Mouse (Mus musculus): Measurements from ENCODE around the gene Ubtd1. TPM values are rescaled to one million over a fixed set of nuclear protein-coding genes. Genes with fewer than 3 reads are reported as not detected.

Gene Ubtd1
- total and polyA plus RNA-seq, 3 experiments = 3.4 to 5.8 (median 3.6) TPM

DNA sequence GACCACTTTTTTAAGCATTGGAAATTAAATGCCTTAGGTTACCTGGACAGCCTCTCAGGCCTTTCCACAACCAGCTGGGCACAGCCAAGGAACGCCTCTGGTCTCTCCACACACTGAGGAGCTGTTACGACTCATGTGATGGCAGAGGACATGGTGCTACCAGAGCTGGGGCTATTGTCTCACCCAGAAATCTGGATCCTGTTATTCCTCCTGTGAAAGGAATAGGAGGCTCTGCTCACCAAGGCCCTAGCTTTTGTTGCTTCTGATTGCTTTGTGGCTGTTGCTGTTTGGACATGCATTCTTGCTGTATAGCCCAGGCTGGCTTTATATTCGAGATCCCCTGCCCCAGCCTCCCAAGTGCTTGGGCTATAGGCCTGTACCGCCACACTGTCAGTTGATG, 34.7 kb downstream of the Ubtd1 start:
- dilution Hi-C loops (cut with MboI; ENCODE audit: extremely low pct_ligation_motif_present, extremely low pct_unique_long_range_greater_than_20kb, low sequenced_read_pairs) = no loop called here
- peaks cover 19 to 42% of the 10 kb centered on the region in 2 experiments; a peak in 3 of 4 replicates for H3K4me1 ChIP-seq (ENCODE audit: control insufficient read depth in 1 of 2, insufficient read depth in 2 of 2)
- DNase-seq (ENCODE audit: extremely low read depth) = no peak

DNA sequence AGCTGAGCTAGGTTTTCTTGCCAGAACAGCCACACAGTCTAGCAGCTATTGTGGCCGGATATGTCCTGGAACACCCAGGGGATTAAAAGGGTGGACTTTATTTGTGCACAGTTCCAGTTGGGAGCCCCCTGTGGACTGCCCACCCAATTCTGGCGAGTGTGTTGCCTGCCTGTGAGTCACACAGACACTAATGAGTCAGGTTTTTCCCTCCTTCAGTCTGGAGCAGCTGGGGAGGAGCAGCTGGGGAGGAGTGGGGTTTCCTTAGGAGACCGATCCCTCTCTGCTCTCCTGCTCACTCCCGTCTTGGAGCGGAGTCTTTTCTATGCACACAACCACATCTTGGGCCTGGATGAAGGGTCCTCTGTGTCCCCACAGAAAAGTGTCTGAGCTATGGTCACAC, 35.3 kb downstream of the Ubtd1 start:
- no peak overlapping the region for H3K9ac ChIP-seq (ENCODE audit: insufficient read depth, low read depth)
- no peak overlapping the region for H3K4me2 ChIP-seq (ENCODE audit: insufficient read depth, low read depth, poor library complexity, severe bottlenecking)
- dilution Hi-C loops (cut with MboI; ENCODE audit: extremely low pct_ligation_motif_present, extremely low pct_unique_long_range_greater_than_20kb, low sequenced_read_pairs) = no loop called here
- no peaks in the 10 kb centered on the region for H3K36me3 ChIP-seq (replicated peaks in 1 of 2; ENCODE audit: control insufficient read depth in 1 of 2, insufficient read depth in 1 of 2, low read length in 1 of 2)
- DNase-seq (ENCODE audit: extremely low read depth) = no peak
- in situ Hi-C loops (cut with MboI; ENCODE audit: low pct_ligation_motif_present, low pct_unique_long_range_greater_than_20kb, low sequenced_read_pairs) = no loop called here
- peaks cover 19 to 48% of the 10 kb centered on the region in 2 experiments; a peak in 3 of 4 replicates for H3K4me1 ChIP-seq (ENCODE audit: control insufficient read depth in 1 of 2, insufficient read depth in 2 of 2)
- TF ChIP-seq UBTF (IDR thresholded peaks at IDR 0.05; ENCODE audit: low read depth, low read length) = no peak
- TF ChIP-seq EP300 (IDR thresholded peaks at IDR 0.05; ENCODE audit: low read length) = no peak
- TF ChIP-seq ZNF384 (IDR thresholded peaks at IDR 0.05; ENCODE audit: low read depth, low read length) = no peak
- no peak for TF ChIP-seq NRF1 (IDR thresholded peaks at IDR 0.05; ENCODE audit: low read depth, low read length)
- no peak for TF ChIP-seq USF2 (conservative IDR thresholded peaks at IDR 0.05; ENCODE audit: low read depth, low read length)
- no peak for TF ChIP-seq BHLHE40 (IDR thresholded peaks at IDR 0.05; ENCODE audit: low read depth, low read length)
- no peak for TF ChIP-seq CHD2 (IDR thresholded peaks at IDR 0.05; ENCODE audit: low read length)
- TF ChIP-seq MAZ (IDR thresholded peaks at IDR 0.05; ENCODE audit: low read depth, low read length) = no peak
- no peak for TF ChIP-seq MEF2A (IDR thresholded peaks at IDR 0.05; ENCODE audit: borderline replicate concordance, low read depth, low read length)
- TF ChIP-seq HCFC1 (IDR thresholded peaks at IDR 0.05; ENCODE audit: low read depth, low read length) = no peak
- no peak for TF ChIP-seq SIN3A (IDR thresholded peaks at IDR 0.05; ENCODE audit: low read length)
- TF ChIP-seq GABPA (IDR thresholded peaks at IDR 0.05; ENCODE audit: insufficient replicate concordance, low read depth, low read length) = no peak
- no peak for TF ChIP-seq PAX5 (IDR thresholded peaks at IDR 0.05; ENCODE audit: low read length)
- no peaks in the 10 kb centered on the region for H3K27me3 ChIP-seq (replicated peaks)
- H3K79me2 ChIP-seq (replicated peaks; ENCODE audit: control insufficient read depth, extremely low read depth, insufficient read depth, poor library complexity, severe bottlenecking) = no peaks in the 10 kb centered on the region
- no peaks in the 10 kb centered on the region for H3K9me3 ChIP-seq (replicated peaks; ENCODE audit: low read length)
- H3K27ac ChIP-seq (ENCODE audit: insufficient read depth, low read depth) = no peak overlapping the region
- no peak overlapping the region for H3K4me3 ChIP-seq (replicated peaks in 1 of 3; ENCODE audit: low read depth in 2 of 3, low read length in 2 of 3, poor library complexity in 1 of 3)

More for the DNA sequence above, 34.7 kb downstream of the Ubtd1 start:
- TF ChIP-seq ZNF384 (IDR thresholded peaks at IDR 0.05; ENCODE audit: low read depth, low read length) (no peak), ZKSCAN1 (IDR thresholded peaks at IDR 0.05; ENCODE audit: borderline replicate concordance, low read depth, low read length) (no peak), MYC (IDR thresholded peaks at IDR 0.05; ENCODE audit: low read depth, low read length) (no peak), RCOR1 (conservative IDR thresholded peaks at IDR 0.05; ENCODE audit: low read depth, low read length) (no peak), BHLHE40 (IDR thresholded peaks at IDR 0.05; ENCODE audit: low read depth, low read length) (no peak), IRF4 (IDR thresholded peaks at IDR 0.05; ENCODE audit: low read depth, low read length) (no peak), POLR2AphosphoS2 (IDR thresholded peaks at IDR 0.05; ENCODE audit: low read depth, low read length) (no peak), MAFK (IDR thresholded peaks at IDR 0.05; ENCODE audit: insufficient replicate concordance, low read length) (no peak), USF1 (IDR thresholded peaks at IDR 0.05; ENCODE audit: low read depth, low read length) (no peak), CTCF (conservative IDR thresholded peaks at IDR 0.05 in 1 of 2, IDR thresholded peaks at IDR 0.05 in 1 of 2; ENCODE audit: low read depth in 2 of 2, low read length in 2 of 2) (no peak), CHD1 (IDR thresholded peaks at IDR 0.05; ENCODE audit: low read depth, low read length) (no peak), NELFE (IDR thresholded peaks at IDR 0.05; ENCODE audit: low read depth, low read length) (no peak), USF2 (conservative IDR thresholded peaks at IDR 0.05; ENCODE audit: low read depth, low read length) (no peak)
- Histone ChIP-seq H3K27me3 (replicated peaks) (no peaks in the 10 kb centered on the region), H3K79me2 (replicated peaks; ENCODE audit: control insufficient read depth, extremely low read depth, insufficient read depth, poor library complexity, severe bottlenecking) (no peaks in the 10 kb centered on the region), H3K36me3 (replicated peaks in 1 of 2; ENCODE audit: control insufficient read depth in 1 of 2, insufficient read depth in 1 of 2, low read length in 1 of 2) (no peaks in the 10 kb centered on the region), H3K27ac (ENCODE audit: insufficient read depth, low read depth) (no peak overlapping the region), H3K9me3 (replicated peaks; ENCODE audit: low read length) (no peaks in the 10 kb centered on the region), H3K4me2 (ENCODE audit: insufficient read depth, low read depth, poor library complexity, severe bottlenecking) (no peak overlapping the region), H3K9ac (ENCODE audit: insufficient read depth, low read depth) (no peak overlapping the region), H3K4me3 (replicated peaks in 1 of 3; ENCODE audit: low read depth in 2 of 3, low read length in 2 of 3, poor library complexity in 1 of 3) (no peak overlapping the region)
- in situ Hi-C loops (cut with MboI; ENCODE audit: low pct_ligation_motif_present, low pct_unique_long_range_greater_than_20kb, low sequenced_read_pairs) = no loop called here

Data from CH12.LX (cell line).